Mouse (Mus musculus): ENCODE measurements around the gene Zfp839.
"Not testable (repeated sequence)": the region's sequence is repeated elsewhere in the genome, so short reads cannot be mapped to it uniquely, and the experiment has no call there.

DNA sequence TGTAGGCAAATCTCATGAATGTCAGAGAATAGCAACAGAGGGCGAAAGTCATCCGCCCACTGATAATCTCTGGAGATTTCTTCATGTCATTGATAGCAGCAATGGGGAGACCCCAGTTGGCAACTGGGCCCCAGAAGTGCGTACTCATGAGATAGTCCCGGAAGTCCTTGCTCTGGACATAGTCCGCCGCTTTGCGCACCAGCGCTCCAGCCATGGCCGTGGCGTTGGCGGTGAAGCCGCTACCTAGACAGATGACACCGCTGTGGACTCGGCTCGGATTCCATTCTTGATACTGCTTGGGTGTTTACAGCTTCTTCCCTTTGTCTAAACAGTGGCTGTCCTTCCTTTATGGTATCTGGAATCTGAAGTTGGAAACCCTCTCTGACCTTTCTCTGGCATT lies 8.6 kb downstream of the Zfp839 start:
- not testable (repeated sequence) for TF ChIP-seq CTCF (IDR thresholded peaks at IDR 0.05; ENCODE audit: borderline replicate concordance, control insufficient read depth, extremely low read depth, insufficient read depth, low read length, poor library complexity); POLR2A (IDR thresholded peaks at IDR 0.05; ENCODE audit: control insufficient read depth, extremely low read depth, insufficient read depth, low read length, poor library complexity)

Measured in thymus, adult 2 months (tissue).